Mouse (Mus musculus): ENCODE data around the gene Pus10. TPM values are rescaled to one million over a fixed set of nuclear protein-coding genes. Genes with fewer than 3 reads are reported as not detected.

Gene Pus10
- polyA plus RNA-seq, 1 experiment = 44.8 TPM

DNA sequence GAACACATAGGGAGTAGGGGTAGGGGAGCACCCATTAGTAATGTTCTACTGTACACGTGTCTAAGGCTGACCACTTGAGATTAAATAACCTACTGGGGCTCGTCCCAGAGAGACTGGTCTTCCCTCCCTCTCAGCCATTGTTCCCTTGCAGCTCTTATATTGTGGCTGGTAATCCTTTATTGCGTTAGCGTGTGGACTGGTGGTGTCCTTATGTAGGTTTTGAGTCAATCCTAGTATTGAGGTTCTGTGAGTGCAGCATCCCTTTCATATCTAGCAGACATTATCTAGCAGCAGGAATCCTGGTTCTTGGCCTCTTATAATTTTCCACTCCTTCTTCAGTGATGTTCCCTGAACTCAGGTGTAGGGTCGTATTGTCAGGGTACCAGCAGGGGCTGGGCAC, 21.2 kb downstream of the Pus10 start:
- no peak for TF ChIP-seq POLR2A (IDR thresholded peaks at IDR 0.05; ENCODE audit: low read depth, low read length)
- TF ChIP-seq CTCF (IDR thresholded peaks at IDR 0.05; ENCODE audit: borderline replicate concordance, insufficient read depth, low read length) = no peak
- no peak overlapping the region for H3K27ac ChIP-seq (ENCODE audit: insufficient read depth, low read length)
- H3K4me3 ChIP-seq (ENCODE audit: insufficient read depth, low read length) = no peak overlapping the region
- no peaks in the 10 kb centered on the region for H3K4me1 ChIP-seq (ENCODE audit: control insufficient read depth, insufficient read depth, low read length)

- Histone ChIP-seq H3K4me1 (ENCODE audit: control insufficient read depth, insufficient read depth, low read length) (no peaks in the 10 kb centered on the region), H3K4me3 (ENCODE audit: insufficient read depth, low read length) (no peak overlapping the region), H3K27ac (ENCODE audit: insufficient read depth, low read length) (no peak overlapping the region)
- TF ChIP-seq CTCF (IDR thresholded peaks at IDR 0.05; ENCODE audit: borderline replicate concordance, insufficient read depth, low read length) (no peak), POLR2A (IDR thresholded peaks at IDR 0.05; ENCODE audit: low read depth, low read length) (no peak)
These were observed 22.6 kb downstream of the Pus10 start for GRCm38 (mm10) chr11:23688060-23688459.

DNA sequence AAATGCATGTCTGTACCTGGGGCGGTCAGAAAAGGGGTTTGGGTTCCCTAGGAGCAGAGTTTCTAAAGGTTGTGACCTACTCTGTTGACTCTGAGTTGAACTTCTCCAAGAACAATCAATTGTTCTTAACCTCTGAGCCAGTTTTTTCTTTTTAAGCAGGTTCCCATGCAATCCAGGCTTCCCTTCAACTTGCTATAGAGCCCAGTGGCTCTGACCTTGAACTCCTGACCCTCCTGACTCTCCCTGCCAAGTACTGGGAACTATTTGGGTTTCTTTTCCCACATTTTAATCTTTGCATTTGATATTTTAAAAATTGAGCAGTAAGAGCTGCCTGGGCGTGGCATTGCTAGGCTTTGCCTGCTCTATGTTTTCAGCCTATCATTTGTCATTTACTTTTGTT, 27.8 kb downstream of the Pus10 start:
- Histone ChIP-seq H3K27ac (ENCODE audit: insufficient read depth, low read length) (no peak overlapping the region), H3K4me1 (ENCODE audit: control insufficient read depth, insufficient read depth, low read length) (no peaks in the 10 kb centered on the region), H3K4me3 (ENCODE audit: insufficient read depth, low read length) (no peak overlapping the region)
- TF ChIP-seq POLR2A (IDR thresholded peaks at IDR 0.05; ENCODE audit: low read depth, low read length) = no peak
- no peak for TF ChIP-seq CTCF (IDR thresholded peaks at IDR 0.05; ENCODE audit: borderline replicate concordance, insufficient read depth, low read length)

GRCm38 (mm10) chr11:23695847-23696246, 30.4 kb downstream of the Pus10 start:
- no peaks in the 10 kb centered on the region for H3K4me1 ChIP-seq (ENCODE audit: control insufficient read depth, insufficient read depth, low read length)
- TF ChIP-seq CTCF (IDR thresholded peaks at IDR 0.05; ENCODE audit: borderline replicate concordance, insufficient read depth, low read length) = no peak

GRCm38 (mm10) chr11:23698526-23698925, 33.1 kb downstream of the Pus10 start:
- TF ChIP-seq CTCF (IDR thresholded peaks at IDR 0.05; ENCODE audit: borderline replicate concordance, insufficient read depth, low read length) (no peak), POLR2A (IDR thresholded peaks at IDR 0.05; ENCODE audit: low read depth, low read length) (no peak)
- Histone ChIP-seq H3K27ac (ENCODE audit: insufficient read depth, low read length) (no peak overlapping the region), H3K4me1 (ENCODE audit: control insufficient read depth, insufficient read depth, low read length) (no peaks in the 10 kb centered on the region), H3K4me3 (ENCODE audit: insufficient read depth, low read length) (no peak overlapping the region)

More at GRCm38 (mm10) chr11:23695847-23696246, 30.4 kb downstream of the Pus10 start:
- Histone ChIP-seq H3K4me3 (ENCODE audit: insufficient read depth, low read length) (no peak overlapping the region), H3K27ac (ENCODE audit: insufficient read depth, low read length) (no peak overlapping the region)

GRCm38 (mm10) chr11:23699414-23700095, 34.1 kb downstream of the Pus10 start:
- TF ChIP-seq POLR2A (IDR thresholded peaks at IDR 0.05; ENCODE audit: low read depth, low read length) = no peak
- TF ChIP-seq CTCF (IDR thresholded peaks at IDR 0.05; ENCODE audit: borderline replicate concordance, insufficient read depth, low read length) = no peak
- Histone ChIP-seq H3K4me3 (ENCODE audit: insufficient read depth, low read length) (no peak overlapping the region), H3K27ac (ENCODE audit: insufficient read depth, low read length) (no peak overlapping the region)

GRCm38 (mm10) chr11:23701831-23702230, 36.4 kb downstream of the Pus10 start:
- TF ChIP-seq POLR2A (IDR thresholded peaks at IDR 0.05; ENCODE audit: low read depth, low read length) = no peak
- no peak for TF ChIP-seq CTCF (IDR thresholded peaks at IDR 0.05; ENCODE audit: borderline replicate concordance, insufficient read depth, low read length)
- Histone ChIP-seq H3K4me1 (ENCODE audit: control insufficient read depth, insufficient read depth, low read length) (no peaks in the 10 kb centered on the region), H3K27ac (ENCODE audit: insufficient read depth, low read length) (no peak overlapping the region), H3K4me3 (ENCODE audit: insufficient read depth, low read length) (no peak overlapping the region)

More at GRCm38 (mm10) chr11:23699414-23700095, 34.1 kb downstream of the Pus10 start:
- no peaks in the 10 kb centered on the region for H3K4me1 ChIP-seq (ENCODE audit: control insufficient read depth, insufficient read depth, low read length)

- H3K4me3 ChIP-seq (ENCODE audit: insufficient read depth, low read length) = no peak overlapping the region
- TF ChIP-seq CTCF (IDR thresholded peaks at IDR 0.05; ENCODE audit: borderline replicate concordance, insufficient read depth, low read length) = no peak
- no peak for TF ChIP-seq POLR2A (IDR thresholded peaks at IDR 0.05; ENCODE audit: low read depth, low read length)
- H3K4me1 ChIP-seq (ENCODE audit: control insufficient read depth, insufficient read depth, low read length) = no peaks in the 10 kb centered on the region
- no peak overlapping the region for H3K27ac ChIP-seq (ENCODE audit: insufficient read depth, low read length)
These were observed 39.3 kb downstream of the Pus10 start for GRCm38 (mm10) chr11:23704604-23705294.

DNA sequence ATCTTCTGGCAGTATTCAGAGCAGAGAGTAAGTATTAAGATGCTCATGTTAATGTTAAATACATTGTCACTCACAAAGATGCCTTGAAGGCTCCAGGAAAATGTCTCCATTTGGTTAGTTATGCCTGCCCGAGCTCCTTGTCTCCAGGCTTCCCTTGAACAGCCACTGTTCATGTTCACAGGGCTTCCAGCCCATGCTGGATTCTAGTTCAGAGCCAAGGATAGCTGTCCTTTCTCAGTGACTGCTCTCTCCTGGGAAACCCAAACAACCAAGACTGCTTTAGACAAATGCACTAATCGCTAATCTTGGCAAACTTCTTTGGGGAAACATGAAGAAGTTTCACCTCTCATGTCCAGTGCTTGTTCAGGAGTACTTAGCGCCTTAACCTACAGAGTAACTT, 46.8 kb downstream of the Pus10 start:
- no peak for TF ChIP-seq CTCF (IDR thresholded peaks at IDR 0.05; ENCODE audit: borderline replicate concordance, insufficient read depth, low read length)
- no peak for TF ChIP-seq POLR2A (IDR thresholded peaks at IDR 0.05; ENCODE audit: low read depth, low read length)
- no peak overlapping the region for H3K4me3 ChIP-seq (ENCODE audit: insufficient read depth, low read length)
- peak overlapping the region; percentile 43; the same call in 1 of the 2 replicates for H3K27ac ChIP-seq (ENCODE audit: insufficient read depth, low read length)
- H3K4me1 ChIP-seq (ENCODE audit: control insufficient read depth, insufficient read depth, low read length) = no peaks in the 10 kb centered on the region

- TF ChIP-seq POLR2A (IDR thresholded peaks at IDR 0.05; ENCODE audit: low read depth, low read length) = no peak
- TF ChIP-seq CTCF (IDR thresholded peaks at IDR 0.05; ENCODE audit: borderline replicate concordance, insufficient read depth, low read length) = no peak
- H3K27ac ChIP-seq (ENCODE audit: insufficient read depth, low read length) = no peak overlapping the region
- H3K4me1 ChIP-seq (ENCODE audit: control insufficient read depth, insufficient read depth, low read length) = no peaks in the 10 kb centered on the region
- H3K4me3 ChIP-seq (ENCODE audit: insufficient read depth, low read length) = no peak overlapping the region
These were observed 53.4 kb downstream of the Pus10 start for GRCm38 (mm10) chr11:23718856-23719255.

Measured in embryonic fibroblast, embryonic 13.5 days (primary cell).